Comparison of ENCODE assay signal across 8 mouse cellular contexts in the genomic region with DNA sequence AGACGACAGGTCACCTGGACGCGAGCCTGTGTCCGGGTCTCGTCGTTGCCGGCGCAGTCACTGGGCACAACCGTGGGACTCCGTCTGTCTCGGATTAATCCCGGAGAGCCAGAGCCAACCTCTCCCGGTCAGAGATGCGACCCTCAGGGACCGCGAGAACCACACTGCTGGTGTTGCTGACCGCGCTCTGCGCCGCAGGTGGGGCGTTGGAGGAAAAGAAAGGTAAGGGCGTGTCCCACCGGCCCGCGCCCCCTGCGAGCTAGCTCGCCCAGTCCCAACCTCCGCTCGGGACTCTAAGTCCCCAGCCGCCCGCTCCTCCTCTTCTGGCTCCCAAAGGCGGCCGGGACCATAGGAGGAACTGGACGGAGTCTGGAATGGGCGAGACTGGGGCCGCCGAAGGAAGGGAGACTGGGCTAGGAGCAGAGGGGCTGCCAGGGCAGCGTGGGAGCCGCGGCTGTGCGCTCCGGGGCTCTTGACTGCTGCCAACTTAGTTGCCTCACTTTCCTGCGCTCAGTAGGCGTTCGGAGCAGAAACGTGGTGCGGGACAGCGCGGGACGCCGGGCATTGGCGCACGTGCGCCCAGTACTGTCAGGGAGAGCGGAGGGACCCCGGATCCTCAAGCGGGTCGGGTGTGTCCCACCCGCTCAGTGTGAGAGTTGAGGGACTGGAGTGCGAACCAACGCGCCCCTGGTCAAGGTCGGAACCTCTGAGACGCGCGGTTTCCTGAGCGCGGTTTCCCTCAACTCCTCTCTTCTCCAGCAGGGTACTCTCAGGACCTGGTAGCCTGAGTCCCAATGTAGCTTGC. TPM values are rescaled to one million over a fixed set of nuclear protein-coding genes. Genes with fewer than 3 reads are reported as not detected.
DNase-seq lines count a peak whose midpoint lies in the region; ATAC-seq lines count a peak whose summit lies in the region.

No protein-coding gene starts in this region.

- under 1% methylated on average over 68 of the region's 68 CpGs for WGBS in embryonic facial prominence, embryonic 10.5 days
- under 1% methylated on average over 66 of the region's 68 CpGs for WGBS in heart, embryonic 16.5 days
- WGBS in limb, embryonic 11.5 days = under 1% methylated on average over 62 of the region's 68 CpGs
- WGBS in midbrain, embryonic 11.5 days = under 1% methylated on average over 64 of the region's 68 CpGs

- peaks cover 58% of the 10 kb centered on the region for H3K27me3 ChIP-seq in embryonic facial prominence, embryonic 10.5 days (replicated peaks; ENCODE audit: low read depth, poor library complexity, severe bottlenecking)
- H3K27me3 ChIP-seq in heart, embryonic 16.5 days (ENCODE audit: control insufficient read depth, insufficient read depth, low read length) = peaks cover 35% of the 10 kb centered on the region
- H3K27me3 ChIP-seq in limb, embryonic 11.5 days (ENCODE audit: control insufficient read depth, insufficient read depth, low read length) = peaks cover 32% of the 10 kb centered on the region
- H3K27me3 ChIP-seq in midbrain, embryonic 11.5 days (ENCODE audit: control insufficient read depth, insufficient read depth, low read length) = peaks cover 32% of the 10 kb centered on the region

- peaks cover 20% of the 10 kb centered on the region for H3K4me1 ChIP-seq in embryonic facial prominence, embryonic 10.5 days
- peaks cover 5% of the 10 kb centered on the region; the same call in 1 of the 2 replicates for H3K4me1 ChIP-seq in heart, embryonic 16.5 days (ENCODE audit: control insufficient read depth, insufficient read depth, low read length)
- H3K4me1 ChIP-seq in limb, embryonic 11.5 days (ENCODE audit: control insufficient read depth, insufficient read depth, low read length) = no peaks in the 10 kb centered on the region
- H3K4me1 ChIP-seq in midbrain, embryonic 11.5 days (ENCODE audit: control insufficient read depth, insufficient read depth, low read length) = peaks cover 10% of the 10 kb centered on the region; the same call in 1 of the 2 replicates

- peak overlapping the region; percentile 79 for H3K4me2 ChIP-seq in heart, embryonic 16.5 days (ENCODE audit: low read depth, low read length)
- H3K4me2 ChIP-seq in limb, embryonic 11.5 days (ENCODE audit: low read depth, severe bottlenecking) = peak overlapping the region; percentile 92
- H3K4me2 ChIP-seq in midbrain, embryonic 11.5 days = peak overlapping the region; percentile 96

- no peaks in the 10 kb centered on the region for H3K36me3 ChIP-seq in embryonic facial prominence, embryonic 10.5 days (replicated peaks)
- no peaks in the 10 kb centered on the region for H3K36me3 ChIP-seq in heart, embryonic 16.5 days (ENCODE audit: control insufficient read depth, insufficient read depth)
- no peaks in the 10 kb centered on the region for H3K36me3 ChIP-seq in limb, embryonic 11.5 days (ENCODE audit: control insufficient read depth, insufficient read depth, low read length)
- H3K36me3 ChIP-seq in midbrain, embryonic 11.5 days (ENCODE audit: control insufficient read depth, insufficient read depth, low read length) = no peaks in the 10 kb centered on the region

- peak overlapping the region; percentile 63 for H3K4me3 ChIP-seq in embryonic facial prominence, embryonic 10.5 days
- H3K4me3 ChIP-seq in heart, embryonic 16.5 days (ENCODE audit: low read length) = peak overlapping the region; percentile 76
- peak overlapping the region; percentile 53 for H3K4me3 ChIP-seq in limb, embryonic 11.5 days (ENCODE audit: low read depth, low read length)
- peak overlapping the region; percentile 51 for H3K4me3 ChIP-seq in midbrain, embryonic 11.5 days (ENCODE audit: low read depth, low read length)

- peak overlapping the region; percentile 73 for H3K9ac ChIP-seq in heart, embryonic 16.5 days (ENCODE audit: low read length)
- H3K9ac ChIP-seq in limb, embryonic 11.5 days (ENCODE audit: low read length) = peak overlapping the region; percentile 52; the same call in 1 of the 2 replicates
- H3K9ac ChIP-seq in midbrain, embryonic 11.5 days (ENCODE audit: low read length) = peak overlapping the region; percentile 49

- peak; percentile 22 to 24 for DNase-seq in layer of hippocampus, postnatal 10 days (ENCODE audit: low spot score in 2 of 2)
- no peak for DNase-seq in layer of hippocampus, adult 18-20 months (ENCODE audit: low spot score in 2 of 2)
- peak; percentile 58 for DNase-seq in embryonic facial prominence, embryonic 10.5 days (ENCODE audit: low spot score)
- peak; percentile 64 for DNase-seq in limb, embryonic 11.5 days (ENCODE audit: low spot score)
- DNase-seq in midbrain, embryonic 11.5 days (ENCODE audit: low spot score, missing footprints) = peak; percentile 96
- DNase-seq in natural killer cell, adult 2 months (ENCODE audit: low spot score in 2 of 2) = no peak
- DNase-seq in right cerebral cortex, postnatal 36 days (ENCODE audit: low spot score in 2 of 2) = no peak

- peak overlapping the region; percentile 45 for H3K27ac ChIP-seq in embryonic facial prominence, embryonic 10.5 days (replicated peaks)
- peak overlapping the region; percentile 35; the same call in 1 of the 2 replicates for H3K27ac ChIP-seq in heart, embryonic 16.5 days (ENCODE audit: low read length)
- no peak overlapping the region for H3K27ac ChIP-seq in limb, embryonic 11.5 days (replicated peaks; ENCODE audit: low read depth, low read length)
- no peak overlapping the region for H3K27ac ChIP-seq in midbrain, embryonic 11.5 days (ENCODE audit: low read depth, low read length)

- peak; percentile 60 for ATAC-seq in heart, embryonic 16.5 days (replicated peaks; ENCODE audit: extremely low read depth, insufficient read depth, low FRiP score)
- peak; percentile 73 for ATAC-seq in limb, embryonic 11.5 days (ENCODE audit: insufficient number of reproducible peaks, low FRiP score, low TSS enrichment, low read depth)
- ATAC-seq in midbrain, embryonic 11.5 days (ENCODE audit: low FRiP score) = peak; percentile 80

- no peaks in the 10 kb centered on the region for H3K9me3 ChIP-seq in embryonic facial prominence, embryonic 10.5 days
- H3K9me3 ChIP-seq in heart, embryonic 16.5 days (replicated peaks; ENCODE audit: control insufficient read depth, low read length) = no peaks in the 10 kb centered on the region
- no peaks in the 10 kb centered on the region for H3K9me3 ChIP-seq in limb, embryonic 11.5 days (ENCODE audit: control insufficient read depth, low read length)
- H3K9me3 ChIP-seq in midbrain, embryonic 11.5 days (ENCODE audit: control insufficient read depth, low read length) = no peaks in the 10 kb centered on the region

RNA-seq across cellular contexts. Expression of a gene that starts 0.5 kb away (rescaled TPM):
- 10 to 100 TPM; 19.6 to 22.5 TPM for total RNA-seq in layer of hippocampus, postnatal 10 days (2021)
- total RNA-seq in layer of hippocampus, adult 18-20 months (2021) = 10 to 100 TPM; 13.0 to 13.2 TPM
- 2.3 and 4.4 TPM in 2 replicates for polyA plus RNA-seq in embryonic facial prominence, embryonic 10.5 days (2016; fragmentation: Nextera tagmentation; extraction: Ambion mirVana)
- 3.3 and 5.3 TPM in 2 replicates for polyA plus RNA-seq in heart, embryonic 16.5 days (2015; fragmentation: Nextera tagmentation; extraction: Ambion mirVana)
- 2.6 and 2.7 TPM in 2 replicates for polyA plus RNA-seq in limb, embryonic 11.5 days (2014; fragmentation: Nextera tagmentation; extraction: Ambion mirVana)
- 3.5 and 4.5 TPM in 2 replicates for polyA plus RNA-seq in midbrain, embryonic 11.5 days (2014; fragmentation: Nextera tagmentation; extraction: Ambion mirVana)

Comparison
In these comparisons a context has a peak if more than half of its experiments do, and no peak if none do; other contexts are left out.
1. DNase-seq: peak in layer of hippocampus, postnatal 10 days (2 of 2), embryonic facial prominence, embryonic 10.5 days (single experiment), limb, embryonic 11.5 days (single experiment) and midbrain, embryonic 11.5 days (single experiment); none in layer of hippocampus, adult 18-20 months (0 of 2), natural killer cell, adult 2 months (0 of 2) and right cerebral cortex, postnatal 36 days (0 of 2).
2. H3K27ac ChIP-seq: peak in embryonic facial prominence, embryonic 10.5 days (single experiment) and heart, embryonic 16.5 days (single experiment); none in limb, embryonic 11.5 days (single experiment) and midbrain, embryonic 11.5 days (single experiment).
3. Peak in every context shown above with its lines, with median percentiles within 50 percentile points of each other: H3K4me3 ChIP-seq, ATAC-seq, H3K4me2 ChIP-seq and H3K9ac ChIP-seq.